Mouse (Mus musculus) spleen, postnatal 10 days (tissue): ENCODE measurements around the gene Ttc27.

Experiments used
- DNase-seq, 2 experiments: peaks; one replicate each; pipeline ENCODE4 v3.0.0; 2021 to 2022; ENCODE audit warnings: low spot score in 2 of 2

The Ttc27 gene

DNA sequence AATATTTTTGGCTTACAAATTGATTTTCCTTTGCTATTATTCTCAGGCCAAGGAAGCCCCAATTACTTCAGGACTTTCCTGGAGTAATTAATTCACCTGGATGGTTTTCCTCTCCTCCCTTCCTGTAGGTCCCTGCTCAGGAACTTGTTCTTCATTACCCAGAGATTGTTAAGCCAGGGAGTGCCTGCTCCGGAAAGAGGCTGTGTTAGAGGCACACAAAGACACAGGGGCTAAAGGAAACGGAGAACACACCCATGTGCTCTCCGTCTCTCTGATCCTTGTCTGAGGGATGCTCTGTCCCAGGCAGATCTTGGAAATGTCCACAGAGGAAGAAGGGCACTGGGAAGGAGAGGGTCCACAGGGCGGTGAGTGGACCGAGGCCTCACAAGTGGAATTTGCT lies 158.2 kb downstream of the Ttc27 start:
- DNase-seq: no peak

DNA sequence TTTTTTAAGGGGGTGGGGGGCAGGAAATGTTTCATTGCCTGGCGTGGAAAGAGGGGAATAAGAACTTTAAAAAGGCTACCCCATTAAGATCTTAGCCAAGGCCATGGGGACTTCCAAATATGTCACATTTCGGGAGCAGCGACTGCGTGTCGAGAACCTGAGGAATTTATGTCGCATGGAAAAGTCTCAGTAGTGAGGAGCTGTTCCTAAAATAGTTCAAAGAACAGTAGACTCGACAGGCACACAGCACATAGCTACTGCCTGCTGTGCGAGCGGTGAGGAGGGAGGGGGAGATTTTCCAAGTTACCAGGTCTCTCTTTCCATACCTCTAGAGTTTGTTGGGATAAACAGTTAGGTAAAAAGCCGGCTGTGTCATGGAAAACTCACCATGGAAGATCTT lies 159.4 kb downstream of the Ttc27 start:
- DNase-seq: no peak

GRCm38 (mm10) chr17:74879768-74880167 lies 162.2 kb downstream of the Ttc27 start:
- DNase-seq: no peak

DNA sequence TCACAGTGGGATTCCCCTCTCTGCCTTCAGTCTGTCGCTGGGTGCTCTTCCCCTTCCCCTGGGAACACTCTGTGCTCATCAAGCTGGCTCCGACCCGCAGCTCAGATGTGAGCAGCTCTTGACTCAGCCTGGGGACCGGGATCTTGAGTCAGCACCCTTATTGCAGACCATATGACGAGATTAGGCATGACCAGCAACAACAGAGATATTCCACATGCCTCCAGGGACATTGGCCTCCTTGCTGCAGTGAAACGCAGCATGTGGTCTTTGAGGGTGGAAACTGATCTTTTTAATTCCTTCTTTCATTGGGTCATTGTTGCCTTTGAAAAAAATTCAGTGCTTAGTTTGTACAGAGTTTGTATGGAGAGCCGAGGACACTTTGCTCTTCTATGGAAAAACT lies 169.5 kb downstream of the Ttc27 start:
- DNase-seq: peak in 1 of 2 experiments; percentile 6

DNA sequence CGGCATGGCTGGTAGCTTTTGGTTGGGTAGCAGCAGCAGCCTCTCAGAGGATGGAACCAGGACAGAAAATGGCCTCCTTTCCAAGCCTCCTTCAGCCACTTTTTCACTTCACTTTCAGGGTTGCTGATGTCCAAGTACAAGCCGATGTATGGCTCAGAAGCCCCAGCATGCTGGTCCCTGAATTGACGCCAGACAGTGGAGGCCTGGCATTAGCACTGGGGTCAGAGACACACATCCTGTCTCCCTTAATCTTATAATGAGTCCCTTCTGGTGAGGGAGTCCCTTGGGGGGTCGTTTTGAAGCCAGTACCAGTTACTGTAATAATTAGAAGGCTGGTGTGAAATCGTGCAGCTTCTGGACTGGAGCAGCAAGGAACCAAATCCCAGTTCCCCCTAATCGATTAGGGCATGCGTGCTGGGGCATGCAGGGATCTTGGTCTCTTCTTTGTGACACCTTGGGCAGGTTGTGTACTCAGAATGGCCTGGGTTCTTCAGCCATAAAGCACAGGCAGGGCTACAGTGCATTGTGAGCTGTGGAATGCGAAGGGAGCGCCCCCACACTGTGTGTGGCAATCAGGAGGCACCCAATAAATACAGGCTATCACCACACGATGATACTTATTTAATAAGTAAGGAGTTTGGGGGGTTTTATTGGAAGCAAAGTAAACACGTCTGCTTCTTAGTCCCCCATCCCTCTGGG lies 171.5 kb downstream of the Ttc27 start:
- DNase-seq: peak in 1 of 2 experiments; percentile 6

GRCm38 (mm10) chr17:74889535-74890117 lies 172.1 kb downstream of the Ttc27 start:
- DNase-seq: peak in 1 of 2 experiments; percentile 10

- DNase-seq: no peak
Observed at GRCm38 (mm10) chr17:74902453-74902852, 184.9 kb downstream of the Ttc27 start.

- no peak for DNase-seq
Observed at GRCm38 (mm10) chr17:74903411-74904331, 186.1 kb downstream of the Ttc27 start.

DNA sequence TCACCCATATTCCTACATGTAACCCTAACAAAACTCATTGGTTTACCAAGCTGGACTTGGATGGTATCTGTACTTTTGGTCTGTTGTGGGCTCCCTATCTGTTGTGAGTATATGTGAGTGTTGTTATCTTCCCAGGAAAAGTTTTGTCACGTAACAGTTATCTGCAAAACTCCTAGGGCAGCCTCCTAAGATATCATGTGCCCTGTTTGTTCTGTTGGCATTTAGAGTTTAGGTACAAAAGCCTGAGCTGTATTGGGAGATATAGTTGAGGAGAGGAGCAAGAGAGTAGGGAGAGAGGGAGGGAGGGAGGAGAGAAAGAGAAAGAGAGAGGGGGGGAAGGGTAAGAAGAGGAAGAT lies 186.8 kb downstream of the Ttc27 start:
- DNase-seq: no peak

DNA sequence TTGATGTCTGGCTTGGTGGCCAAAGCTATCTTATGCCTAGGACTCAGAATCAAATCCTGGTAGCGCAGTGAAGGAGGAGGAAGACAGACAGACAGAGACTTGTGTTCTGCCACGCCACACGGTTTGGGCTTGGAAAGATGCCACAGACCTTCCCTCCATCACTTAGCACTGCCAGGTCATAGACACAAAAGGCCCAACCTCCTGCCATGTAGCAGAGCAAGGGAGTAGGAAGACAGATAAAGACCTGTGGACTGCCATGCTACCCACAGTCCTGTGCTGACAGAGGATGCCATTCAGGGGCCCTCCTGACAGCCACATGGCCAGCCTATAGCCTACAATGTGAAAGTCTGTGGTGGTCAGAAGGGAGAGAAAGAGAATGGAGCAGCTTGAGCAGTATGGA lies 187.4 kb downstream of the Ttc27 start:
- no peak for DNase-seq

GRCm38 (mm10) chr17:74912995-74913394 lies 195.5 kb downstream of the Ttc27 start:
- no peak for DNase-seq
